Mouse (Mus musculus) midbrain, embryonic 11.5 days (tissue): ENCODE measurements at regions not wholly inside any gene's neighbourhood (a gene's known extent, or its start where the extent isn't known, plus 50 kb on each side); places are given as distances from the start of the nearest gene placed in this dataset.
A peak's percentile ranks its signal among the peaks of the same experiment; 100 is the strongest.

Experiments
- ATAC-seq: fragments of 200-750 bp; cut with Nextera tagmentation; 2 replicates; pipeline ENCODE4 v1.8.0; 2017; ENCODE audit warnings: moderate TSS enrichment, moderate library complexity; ENCODE audit not compliant: low FRiP score
- DNase-seq: peaks from one replicate; pipeline ENCODE4 v3.0.0; 2015; ENCODE audit warnings: low spot score; ENCODE audit errors: missing footprints
- H3K27ac ChIP-seq: fragments of 300-500 bp; sonication (generic); 2 replicates; pipeline ENCODE4 v1.5.1; 2014; ENCODE audit warnings: low read depth, low read length
- H3K27me3 ChIP-seq: fragments of 300-500 bp; sonication (generic); 2 replicates; pipeline ENCODE4 v1.6.1; 2014; ENCODE audit warnings: mild to moderate bottlenecking, low read length, moderate library complexity, mixed read lengths; ENCODE audit not compliant: control insufficient read depth, insufficient read depth
- H3K36me3 ChIP-seq: fragments of 300-500 bp; sonication (generic); 2 replicates; pipeline ENCODE4 v1.6.1; 2014; ENCODE audit warnings: mild to moderate bottlenecking, low read length, moderate library complexity, mixed read lengths; ENCODE audit not compliant: control insufficient read depth, insufficient read depth
- H3K4me1 ChIP-seq: fragments of 300-500 bp; sonication (generic); 2 replicates; pipeline ENCODE4 v1.6.1; 2014; ENCODE audit warnings: low read length; ENCODE audit not compliant: control insufficient read depth, insufficient read depth
- H3K4me2 ChIP-seq: fragments of 300-500 bp; sonication (generic); 2 replicates; pipeline ENCODE4 v1.6.1; 2014; ENCODE audit warnings: mild to moderate bottlenecking, moderate library complexity
- H3K4me3 ChIP-seq: fragments of 300-500 bp; sonication (generic); 2 replicates; pipeline ENCODE4 v1.5.1; 2014; ENCODE audit warnings: low read depth, low read length
- H3K9ac ChIP-seq: fragments of 300-500 bp; sonication (generic); 2 replicates; pipeline ENCODE4 v1.6.1; 2014; ENCODE audit warnings: low read length
- H3K9me3 ChIP-seq: fragments of 300-500 bp; sonication (generic); 2 replicates; pipeline ENCODE4 v1.6.1; 2016; ENCODE audit warnings: low read length; ENCODE audit not compliant: control insufficient read depth
- WGBS: fragments of 180-500 bp; shearing (Covaris S2); extraction: QIAGEN DNeasy Blood & Tissue Kit; methylation state at CpG from one replicate; pipeline ENCODE4 v1.1.7; 2014; 5-methylcytosine and 5-hydroxymethylcytosine counted together

GRCm38 (mm10) chr3:50660966-50661365 lies 217.6 kb upstream of the Slc7a11 start:
- no peak for DNase-seq
- H3K36me3 ChIP-seq = no peaks in the 10 kb centered on the region
- H3K9me3 ChIP-seq = no peaks in the 10 kb centered on the region
- H3K4me2 ChIP-seq = no peak overlapping the region
- ATAC-seq = no peak
- H3K9ac ChIP-seq = no peak overlapping the region
- no peak overlapping the region for H3K4me3 ChIP-seq
- H3K4me1 ChIP-seq = no peaks in the 10 kb centered on the region
- no peaks in the 10 kb centered on the region for H3K27me3 ChIP-seq
- no peak overlapping the region for H3K27ac ChIP-seq
- WGBS = 88% methylated on average over 7 of the region's 7 CpGs

GRCm38 (mm10) chr3:50660566-50660965 lies 217.2 kb upstream of the Slc7a11 start:
- Histone ChIP-seq H3K4me2 (no peak overlapping the region), H3K36me3 (no peaks in the 10 kb centered on the region), H3K27me3 (no peaks in the 10 kb centered on the region), H3K9ac (no peak overlapping the region), H3K27ac (no peak overlapping the region), H3K4me1 (no peaks in the 10 kb centered on the region), H3K9me3 (no peaks in the 10 kb centered on the region), H3K4me3 (no peak overlapping the region)
- DNase-seq (no peak), ATAC-seq (no peak)
- 79% methylated on average over 3 of the region's 3 CpGs for WGBS

- no peaks in the 10 kb centered on the region; the same call in 1 of the 2 replicates for H3K9me3 ChIP-seq
- no peak overlapping the region for H3K9ac ChIP-seq
- no peaks in the 10 kb centered on the region for H3K27me3 ChIP-seq
- DNase-seq = no peak
- H3K36me3 ChIP-seq = no peaks in the 10 kb centered on the region
- WGBS = 81% methylated on average over 2 of the region's 2 CpGs
- no peak overlapping the region for H3K4me2 ChIP-seq
- H3K27ac ChIP-seq = no peak overlapping the region
- H3K4me1 ChIP-seq = no peaks in the 10 kb centered on the region
- no peak overlapping the region for H3K4me3 ChIP-seq
- ATAC-seq = no peak
These were observed 214.5 kb upstream of the Slc7a11 start for GRCm38 (mm10) chr3:50657890-50658289.

GRCm38 (mm10) chr3:50654441-50654840 lies 211.0 kb upstream of the Slc7a11 start:
- H3K4me3 ChIP-seq = no peak overlapping the region
- H3K9ac ChIP-seq = no peak overlapping the region
- no peaks in the 10 kb centered on the region for H3K4me1 ChIP-seq
- peak; percentile 59 for DNase-seq
- no peak overlapping the region for H3K27ac ChIP-seq
- H3K27me3 ChIP-seq = no peaks in the 10 kb centered on the region
- no peaks in the 10 kb centered on the region; the same call in 1 of the 2 replicates for H3K9me3 ChIP-seq
- no peak overlapping the region for H3K4me2 ChIP-seq
- WGBS = 88% methylated on average over 2 of the region's 2 CpGs
- H3K36me3 ChIP-seq = no peaks in the 10 kb centered on the region
- ATAC-seq = no peak

- no peak overlapping the region for H3K9ac ChIP-seq
- ATAC-seq = no peak
- H3K9me3 ChIP-seq = no peaks in the 10 kb centered on the region; the same call in 1 of the 2 replicates
- no peak overlapping the region for H3K27ac ChIP-seq
- H3K4me3 ChIP-seq = no peak overlapping the region
- H3K27me3 ChIP-seq = no peaks in the 10 kb centered on the region
- no peak overlapping the region for H3K4me2 ChIP-seq
- no peaks in the 10 kb centered on the region for H3K4me1 ChIP-seq
- WGBS = 94% methylated on average over 3 of the region's 3 CpGs
- no peaks in the 10 kb centered on the region for H3K36me3 ChIP-seq
- no peak for DNase-seq
These were observed 208.9 kb upstream of the Slc7a11 start for GRCm38 (mm10) chr3:50652265-50652664.

- WGBS = 77% methylated on average over 2 of the region's 2 CpGs
These were observed 199.7 kb upstream of the Slc7a11 start for GRCm38 (mm10) chr3:50643068-50643467.

GRCm38 (mm10) chr3:50639907-50640323 lies 196.5 kb upstream of the Slc7a11 start:
- H3K4me1 ChIP-seq = no peaks in the 10 kb centered on the region
- no peak overlapping the region for H3K4me3 ChIP-seq
- no peak overlapping the region for H3K9ac ChIP-seq
- H3K9me3 ChIP-seq = no peaks in the 10 kb centered on the region
- H3K4me2 ChIP-seq = no peak overlapping the region
- no peaks in the 10 kb centered on the region for H3K36me3 ChIP-seq
- no peak overlapping the region for H3K27ac ChIP-seq
- DNase-seq = peak; percentile 83
- H3K27me3 ChIP-seq = no peaks in the 10 kb centered on the region; the same call in 1 of the 2 replicates
- ATAC-seq = no peak
- 76% methylated on average over 12 of the region's 12 CpGs for WGBS

More at GRCm38 (mm10) chr3:50643068-50643467, 199.7 kb upstream of the Slc7a11 start:
- no peaks in the 10 kb centered on the region for H3K36me3 ChIP-seq
- no peak overlapping the region for H3K9ac ChIP-seq
- no peak overlapping the region for H3K4me3 ChIP-seq
- H3K4me1 ChIP-seq = no peaks in the 10 kb centered on the region
- no peak overlapping the region for H3K27ac ChIP-seq
- DNase-seq (peak; percentile 66), ATAC-seq (no peak)
- no peaks in the 10 kb centered on the region; the same call in 1 of the 2 replicates for H3K27me3 ChIP-seq
- H3K4me2 ChIP-seq = no peak overlapping the region
- no peaks in the 10 kb centered on the region for H3K9me3 ChIP-seq

- Histone ChIP-seq H3K27ac (no peak overlapping the region), H3K36me3 (no peaks in the 10 kb centered on the region), H3K9ac (no peak overlapping the region), H3K4me3 (no peak overlapping the region), H3K27me3 (no peaks in the 10 kb centered on the region), H3K4me1 (no peaks in the 10 kb centered on the region), H3K9me3 (no peaks in the 10 kb centered on the region), H3K4me2 (no peak overlapping the region)
- 89% methylated on average over 7 of the region's 7 CpGs for WGBS
- peak; percentile 67 for DNase-seq
- no peak for ATAC-seq
These were observed 191.2 kb upstream of the Slc7a11 start for GRCm38 (mm10) chr3:50634457-50635075.

GRCm38 (mm10) chr3:50631286-50631685 lies 187.9 kb upstream of the Slc7a11 start:
- no peaks in the 10 kb centered on the region for H3K36me3 ChIP-seq
- H3K27me3 ChIP-seq = no peaks in the 10 kb centered on the region
- no peaks in the 10 kb centered on the region for H3K4me1 ChIP-seq
- no peak overlapping the region for H3K27ac ChIP-seq
- H3K9me3 ChIP-seq = no peaks in the 10 kb centered on the region
- H3K9ac ChIP-seq = no peak overlapping the region
- DNase-seq (peak; percentile 19), ATAC-seq (no peak)
- no peak overlapping the region for H3K4me3 ChIP-seq
- H3K4me2 ChIP-seq = no peak overlapping the region
